Mouse (Mus musculus) monocyte, adult 5-6 weeks (primary cell): ENCODE results near the gene Tmem98. TPM values are rescaled to one million over a fixed set of nuclear protein-coding genes. Genes with fewer than 3 reads are reported as not detected.

Source experiments
- ATAC-seq: fragments of 153-309, 156-312 bp; replicated peaks from 2 replicates; pipeline ENCODE4 v1.8.0; 2017; ENCODE audit warnings: mild to moderate bottlenecking; ENCODE audit not compliant: low TSS enrichment, insufficient number of reproducible peaks, severe bottlenecking, poor library complexity, low FRiP score
- total RNA-seq: library from RNA; stranded (forward); fragments of 200-1000, 200-491, 200-594 nt; gene quantifications from 3 replicates; pipeline ENCODE4 v1.2.3, GENCODE M21; 2017

Tmem98 gene
- not detected in 3 replicates for total RNA-seq

DNA sequence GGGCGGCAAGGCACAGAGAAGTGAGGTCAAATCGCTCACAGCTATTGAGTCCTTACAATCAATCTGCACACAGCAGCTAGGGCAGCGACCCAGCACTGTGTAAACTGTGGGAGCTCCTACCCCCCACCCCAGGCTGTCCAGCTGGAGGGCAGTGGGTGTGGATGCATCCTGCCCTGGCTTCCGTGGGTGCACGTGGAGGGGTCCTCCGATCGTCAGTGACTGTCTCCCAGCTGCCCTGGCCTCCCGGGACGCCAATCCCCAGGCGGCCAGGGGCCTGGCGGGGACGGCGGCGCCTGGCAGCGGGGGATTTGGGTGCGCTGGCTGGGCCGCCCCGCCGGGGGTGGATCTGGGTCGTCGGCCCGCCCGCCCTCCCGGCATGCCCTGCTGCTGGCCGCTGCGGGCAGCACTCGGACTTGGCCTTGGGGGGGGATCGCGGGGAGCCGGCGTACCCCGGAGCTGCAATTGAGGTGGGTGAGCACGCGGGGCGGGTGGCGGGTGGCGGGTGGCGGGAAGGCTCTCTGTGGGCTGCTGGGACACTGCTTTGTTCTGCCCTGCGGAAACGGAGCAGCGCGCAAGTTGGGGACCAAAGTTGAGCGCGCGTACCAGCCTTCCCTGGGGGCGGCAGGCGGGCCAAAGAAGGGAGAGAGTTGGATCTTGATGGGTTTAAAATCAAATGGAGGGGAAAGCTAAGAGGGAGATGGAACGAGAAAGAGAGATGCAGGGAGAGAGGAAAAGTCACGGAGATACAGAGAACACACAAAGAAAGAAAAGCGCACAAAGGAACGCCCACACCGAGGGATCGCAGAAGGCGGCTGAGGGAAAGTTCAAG is at the start of gene Tmem98:
Gene Tmem98 (plus strand): TSS at position 183 of the 829 bp plus-strand sequence.
- no peak for ATAC-seq

DNA sequence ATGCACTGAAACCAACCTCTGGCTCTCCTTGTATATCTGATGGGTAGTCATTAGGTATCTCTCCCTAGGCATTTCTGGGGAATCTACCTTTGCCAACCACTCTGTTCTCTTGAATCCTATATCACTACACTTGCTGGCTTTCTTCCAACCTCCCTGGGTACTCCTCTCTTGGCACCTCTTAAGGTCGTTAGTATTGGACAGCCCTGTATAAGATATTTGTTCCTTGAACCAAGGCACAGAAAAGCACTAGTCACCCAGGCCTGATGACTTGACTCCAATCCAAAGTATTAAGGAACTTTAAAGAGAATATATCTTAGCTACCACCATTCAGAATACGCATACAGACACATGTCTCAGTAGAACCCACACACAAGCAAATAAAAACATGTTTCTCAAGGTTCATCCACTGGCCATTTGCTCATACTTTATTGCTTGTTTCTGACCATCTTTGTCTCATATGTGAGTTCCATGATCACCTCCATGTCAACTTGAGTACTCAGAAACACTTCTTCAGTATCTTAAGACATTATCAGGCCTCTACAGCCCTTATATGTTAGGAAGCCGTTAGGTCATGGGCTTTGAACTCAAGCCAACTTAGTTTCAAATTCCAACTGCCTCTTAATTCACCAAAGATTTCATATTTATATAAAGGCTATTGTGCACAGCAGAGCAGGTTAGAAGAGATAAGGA is 48.5 kb upstream of the Tmem98 start:
- no peak for ATAC-seq

GRCm38 (mm10) chr11:80762066-80762465 is 47.9 kb upstream of the Tmem98 start:
- ATAC-seq, result no peak

- no peak for ATAC-seq
These were observed 43.9 kb upstream of the Tmem98 start for GRCm38 (mm10) chr11:80766068-80766467.

- ATAC-seq, result no peak
These were observed 43.3 kb upstream of the Tmem98 start for GRCm38 (mm10) chr11:80766472-80767319.

- no peak for ATAC-seq
These were observed 42.7 kb upstream of the Tmem98 start for GRCm38 (mm10) chr11:80767320-80767617.

DNA sequence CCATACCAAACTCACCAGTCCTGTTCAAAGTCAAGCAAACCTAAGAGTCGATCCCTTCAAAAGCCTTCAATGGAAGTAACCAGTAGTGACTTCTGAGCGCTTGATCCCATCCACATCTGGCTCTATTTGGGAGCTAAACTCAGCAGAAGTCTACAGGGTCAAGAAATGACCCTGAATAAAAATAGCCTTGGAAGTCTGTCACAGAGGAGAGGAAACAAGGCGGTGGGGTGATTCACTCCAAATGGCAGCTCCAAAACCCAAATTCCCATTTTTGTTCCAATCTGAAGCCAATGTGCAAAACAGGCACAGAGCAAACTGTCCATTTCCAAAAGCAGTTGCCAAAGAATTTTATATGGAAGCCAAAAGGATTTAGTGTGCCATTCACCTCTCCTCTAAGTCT is 38.8 kb upstream of the Tmem98 start:
- no peak for ATAC-seq

DNA sequence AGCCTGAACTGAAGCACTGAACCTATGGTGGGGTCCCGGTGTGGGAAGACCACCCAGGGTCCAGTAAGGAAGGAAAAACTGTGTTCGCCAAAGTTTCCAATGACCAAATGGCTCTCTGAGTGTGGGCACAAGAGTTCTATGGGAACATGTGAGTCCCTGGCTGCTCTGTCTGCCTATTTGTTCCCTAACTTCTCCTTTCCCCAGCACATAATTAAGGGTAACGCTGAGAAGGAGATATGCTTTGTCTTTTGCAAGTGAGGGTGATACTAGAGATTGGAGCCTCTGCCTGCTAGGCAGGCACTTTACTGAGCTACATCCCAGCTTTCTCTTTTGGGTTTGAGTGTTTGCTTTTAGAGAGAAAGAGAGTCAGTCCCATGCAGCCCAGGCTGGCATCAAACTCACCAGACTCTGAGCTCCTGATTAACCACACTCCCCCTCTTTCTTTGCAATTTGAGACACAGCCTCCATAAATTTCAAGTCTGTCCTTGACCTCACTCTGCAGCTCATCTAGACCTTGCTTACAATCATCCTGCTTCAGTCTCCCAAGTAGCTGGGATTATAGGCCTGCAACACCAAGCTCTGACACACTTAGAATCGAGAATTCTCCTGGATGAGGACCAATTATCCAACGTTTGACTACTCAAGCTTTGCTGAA is 38.3 kb upstream of the Tmem98 start:
- no peak for ATAC-seq

DNA sequence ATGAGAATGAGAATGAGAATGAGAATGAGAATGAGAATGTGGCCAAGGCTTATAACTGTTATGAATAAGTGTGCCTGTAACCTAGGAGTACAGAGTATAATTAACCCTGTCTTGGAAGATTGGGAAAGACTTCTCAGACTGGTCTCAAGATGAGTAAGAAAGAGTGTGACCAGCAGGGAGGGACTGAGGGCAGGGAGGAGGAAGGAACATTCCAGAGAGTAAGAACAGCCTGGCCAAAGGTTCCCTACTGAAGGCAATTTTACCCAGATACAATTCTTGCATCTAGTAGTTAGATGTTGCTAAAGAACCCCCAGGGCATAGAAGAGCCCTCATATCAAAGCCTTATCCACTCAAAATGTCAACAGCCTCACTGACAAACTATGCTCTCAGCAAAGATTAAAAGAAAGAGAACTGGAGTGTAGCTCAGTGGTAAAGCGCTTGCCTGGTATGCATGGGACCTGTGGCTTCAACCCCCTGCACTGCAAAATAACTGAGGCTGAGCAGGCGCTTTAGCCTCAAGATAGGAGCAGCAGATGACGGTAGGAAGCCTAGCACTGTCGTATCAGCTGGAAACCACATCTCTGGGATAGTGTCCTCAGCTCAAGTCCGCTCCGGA is 37.3 kb upstream of the Tmem98 start:
- ATAC-seq, result no peak

DNA sequence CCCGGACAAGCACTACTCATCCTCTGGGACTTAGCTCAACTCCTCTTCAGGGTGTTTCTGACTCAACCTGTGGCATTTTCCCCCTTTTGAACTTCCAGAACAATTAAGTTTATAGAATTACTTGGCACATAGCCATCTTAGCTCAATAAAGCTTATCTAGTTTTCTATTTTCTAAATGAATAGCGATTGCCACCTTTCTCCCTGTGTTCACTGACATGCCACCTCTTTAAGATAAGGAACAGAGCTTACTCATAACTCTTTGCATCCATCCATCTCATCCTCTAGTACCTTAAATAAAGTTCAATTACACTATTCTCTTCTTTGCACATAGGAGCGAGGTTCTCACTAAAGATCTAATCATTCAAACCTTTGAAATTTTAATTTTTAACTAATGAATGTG is 34.4 kb upstream of the Tmem98 start:
- ATAC-seq, result no peak

DNA sequence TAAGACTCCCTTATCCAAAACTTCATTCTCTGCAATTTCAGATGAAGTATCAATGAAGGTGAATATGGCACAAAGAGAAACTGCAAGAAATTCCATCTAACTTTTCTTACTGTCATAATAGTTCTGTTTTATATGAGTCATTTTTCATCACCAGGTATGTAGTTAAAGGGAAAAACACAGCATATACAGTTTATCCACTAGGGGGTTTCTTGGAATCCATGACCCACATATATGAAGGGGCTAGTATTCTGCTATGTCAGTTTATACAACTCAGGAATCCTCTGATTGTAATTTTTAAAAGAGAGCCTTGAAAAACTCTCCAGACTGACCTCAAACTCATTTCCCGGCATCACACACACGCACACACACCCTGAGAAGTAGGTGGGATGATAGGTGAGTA is 32.3 kb upstream of the Tmem98 start:
- ATAC-seq, result no peak

DNA sequence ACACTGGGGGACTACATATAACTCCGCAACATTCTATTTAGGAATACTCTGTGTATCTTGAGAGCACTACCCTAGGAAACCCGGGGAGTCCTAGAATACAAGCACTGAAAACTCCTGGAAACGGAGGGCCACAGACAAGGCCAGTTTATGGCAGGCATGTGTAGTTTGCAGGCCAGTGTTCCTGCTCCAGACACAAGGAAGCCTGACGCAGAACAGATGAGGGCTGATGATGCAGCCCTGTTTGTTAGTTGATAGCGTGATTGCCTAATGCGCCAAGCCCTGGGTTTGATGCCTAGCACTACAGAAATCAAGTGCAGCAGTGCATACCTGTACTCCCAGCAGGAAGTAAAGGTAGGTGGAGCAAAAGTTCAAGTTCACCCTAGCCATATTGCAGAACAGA is 31.8 kb upstream of the Tmem98 start:
- ATAC-seq, result no peak

DNA sequence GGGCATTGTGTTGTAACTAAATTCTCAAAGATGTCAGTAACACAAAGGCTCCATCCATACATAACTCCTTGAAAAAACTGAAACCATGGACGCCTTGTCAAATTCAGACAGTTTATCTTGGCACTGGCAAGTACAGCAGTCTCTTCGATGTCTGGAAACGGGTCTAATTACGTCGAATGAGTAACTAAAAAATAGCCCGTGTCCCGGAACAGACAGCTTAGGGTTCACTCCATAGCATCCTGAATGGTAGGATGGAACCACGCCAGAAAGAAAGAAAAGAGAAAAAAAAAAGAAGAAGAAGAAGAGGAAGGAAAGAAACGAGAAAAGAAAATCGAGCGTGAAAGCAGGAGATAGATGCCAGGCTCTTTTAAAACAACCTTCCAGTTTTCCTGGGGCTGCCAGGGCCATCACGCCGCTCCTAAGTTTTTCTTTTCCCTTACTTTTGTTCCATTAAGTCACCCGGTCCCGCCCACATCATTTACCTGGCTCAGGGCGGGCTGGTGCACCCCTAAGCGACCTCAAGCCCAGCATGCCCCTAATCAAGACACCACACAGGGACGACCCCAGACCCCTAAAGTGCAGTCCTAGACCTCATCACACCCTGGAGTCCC is 31.0 kb upstream of the Tmem98 start:
- ATAC-seq, result no peak

DNA sequence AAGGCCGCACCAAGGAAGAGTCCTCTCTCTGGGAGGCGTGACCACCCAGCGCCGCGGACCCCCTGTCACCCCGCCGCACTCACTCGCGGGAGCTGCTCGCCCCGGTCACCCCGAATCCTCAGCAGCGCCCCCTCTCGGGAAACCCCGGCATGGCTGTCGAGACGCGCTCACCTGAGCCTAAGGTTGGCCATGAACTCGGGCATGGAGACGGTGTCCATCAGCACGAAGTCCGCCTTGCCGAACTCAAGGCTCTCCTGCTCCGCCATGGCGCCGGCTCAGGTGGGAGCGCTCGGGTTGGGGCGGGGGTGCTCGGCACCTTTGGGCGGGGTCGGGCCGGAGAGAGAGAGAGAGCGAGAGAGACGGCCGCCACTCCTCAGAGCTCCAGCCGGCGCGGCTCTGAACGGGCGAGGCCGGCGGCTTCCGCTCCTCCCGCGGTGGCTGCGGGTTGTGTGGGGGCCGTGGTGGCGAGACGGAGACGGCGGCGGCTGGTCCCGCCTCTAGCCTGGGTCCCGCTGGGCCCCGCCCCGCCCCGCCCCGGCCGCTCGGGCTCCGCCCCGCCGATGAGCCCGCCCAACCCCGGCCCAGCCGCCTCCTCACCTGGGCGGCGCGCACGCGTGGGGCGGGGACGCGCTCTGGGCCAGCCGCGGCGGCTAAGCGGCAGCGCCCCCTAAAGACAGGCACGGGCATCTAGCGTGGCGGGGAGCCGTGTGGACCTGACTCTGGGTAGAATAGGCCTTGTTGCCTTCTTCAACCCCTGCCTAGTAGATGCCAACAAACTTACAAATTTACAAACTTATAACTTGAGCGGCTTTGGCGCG is 30.2 kb upstream of the Tmem98 start, which contains the start of gene Myo1d:
Gene Myo1d (minus strand): TSS at position 499 of the 818 bp plus-strand sequence.
- peak; percentile 60 for ATAC-seq

DNA sequence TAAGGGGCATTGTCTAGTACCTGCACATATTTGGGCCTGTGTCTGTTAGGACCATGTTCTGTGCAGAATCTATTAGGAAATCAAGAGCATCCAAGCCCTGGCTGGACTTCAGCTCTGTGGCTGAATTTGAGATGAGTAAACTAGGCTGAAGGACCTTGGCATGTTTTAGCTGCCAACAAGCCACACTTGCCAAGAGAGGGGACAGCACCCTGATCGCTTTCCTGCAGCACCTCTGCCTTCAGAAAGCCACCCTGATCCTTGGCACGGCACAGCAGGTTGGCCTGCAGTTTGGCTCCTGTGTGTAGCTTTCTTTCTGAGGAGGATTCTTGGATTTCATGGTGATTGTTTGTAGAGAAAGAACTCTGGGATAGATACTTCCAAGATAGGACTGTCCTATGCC is 28.4 kb upstream of the Tmem98 start:
- ATAC-seq, result no peak

- ATAC-seq, result no peak
These were observed 26.5 kb upstream of the Tmem98 start for GRCm38 (mm10) chr11:80783460-80783859.

GRCm38 (mm10) chr11:80784294-80784743 is 25.7 kb upstream of the Tmem98 start:
- no peak for ATAC-seq
